Mouse (Mus musculus): Measurements from ENCODE around the gene Ap3s2.

DNA sequence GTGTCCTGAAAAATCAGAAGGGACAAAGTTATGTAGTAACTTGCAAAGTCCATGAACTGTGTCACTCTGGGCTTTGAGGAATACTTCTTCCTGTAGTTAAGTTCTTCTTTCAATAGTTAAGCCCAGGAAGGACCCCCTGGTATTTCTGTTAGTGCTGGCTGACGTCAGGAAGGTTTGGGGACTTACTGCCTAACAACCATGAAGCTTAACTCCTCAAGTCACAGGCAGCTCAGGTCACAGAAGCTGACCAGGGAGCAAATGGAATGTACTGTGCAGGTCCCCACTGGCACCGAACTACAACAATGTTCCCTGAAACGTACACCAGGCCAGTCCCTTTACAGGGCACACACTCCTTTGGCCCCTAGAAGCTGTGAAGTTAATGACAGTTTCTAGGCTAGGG lies 25.2 kb downstream of the Ap3s2 start:
- TF ChIP-seq POLR2A (IDR thresholded peaks at IDR 0.05; ENCODE audit: borderline replicate concordance, extremely low read depth, insufficient read depth, insufficient read length, poor library complexity, severe bottlenecking) (no peak), CTCF (IDR thresholded peaks at IDR 0.05; ENCODE audit: borderline replicate concordance, extremely low read depth, insufficient read depth, insufficient read length) (no peak)

Data from brain, embryonic 14.5 days (tissue).